Mouse (Mus musculus): ENCODE data around the gene Entpd6.

- TF ChIP-seq MAFK (IDR thresholded peaks at IDR 0.05; ENCODE audit: insufficient read depth, low read depth, low read length): no peak
- TF ChIP-seq ZC3H11A (IDR thresholded peaks at IDR 0.05; ENCODE audit: borderline replicate concordance, low read depth, low read length): no peak
- TF ChIP-seq CHD2 (IDR thresholded peaks at IDR 0.05; ENCODE audit: low read depth, low read length): no peak
- TF ChIP-seq HCFC1 (IDR thresholded peaks at IDR 0.05; ENCODE audit: borderline replicate concordance, insufficient read depth, low read length): no peak
- TF ChIP-seq ZNF384 (IDR thresholded peaks at IDR 0.05; ENCODE audit: low read depth, low read length): no peak
Observed at GRCm38 (mm10) chr2:150770747-150771146, 21.9 kb downstream of the Entpd6 start.

Measured in ES-E14 (cell line).